Mouse (Mus musculus): Measurements from ENCODE around the gene Enpp3. TPM values are rescaled to one million over a fixed set of nuclear protein-coding genes. Genes with fewer than 3 reads are reported as not detected.

Gene Enpp3
- total RNA-seq (2015; ENCODE audit: low replicate concordance) (2.1 TPM in 1 of 2 replicates, not detected in the other), total RNA-seq (2017; ENCODE audit: low replicate concordance) (0.85 and 1.3 TPM in 2 replicates)

DNA sequence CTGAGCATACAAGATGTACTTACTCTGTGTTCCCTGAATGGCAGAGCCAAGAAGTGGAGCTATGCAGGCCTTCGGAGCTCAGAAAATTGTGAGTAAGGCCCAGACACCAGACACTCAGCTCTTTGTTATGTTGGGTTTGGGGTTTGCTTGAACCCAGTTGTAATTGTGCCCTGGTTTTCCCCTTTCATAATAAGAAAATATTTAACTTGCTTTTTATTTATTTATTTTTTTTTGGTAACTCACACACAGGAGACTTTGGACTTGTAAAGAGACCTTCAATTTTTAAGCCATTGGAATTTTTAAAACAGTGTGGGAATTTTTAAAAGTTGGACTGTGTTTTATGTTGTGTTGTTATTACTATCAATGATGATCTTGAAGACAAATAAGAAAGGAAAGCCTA lies at the start of gene Enpp3:
TSS of gene Enpp3 (minus strand) at position 148 of the 400 bp plus-strand sequence.
- ATAC-seq (replicated peaks; ENCODE audit: low FRiP score, poor library complexity, severe bottlenecking), result no peak

DNA sequence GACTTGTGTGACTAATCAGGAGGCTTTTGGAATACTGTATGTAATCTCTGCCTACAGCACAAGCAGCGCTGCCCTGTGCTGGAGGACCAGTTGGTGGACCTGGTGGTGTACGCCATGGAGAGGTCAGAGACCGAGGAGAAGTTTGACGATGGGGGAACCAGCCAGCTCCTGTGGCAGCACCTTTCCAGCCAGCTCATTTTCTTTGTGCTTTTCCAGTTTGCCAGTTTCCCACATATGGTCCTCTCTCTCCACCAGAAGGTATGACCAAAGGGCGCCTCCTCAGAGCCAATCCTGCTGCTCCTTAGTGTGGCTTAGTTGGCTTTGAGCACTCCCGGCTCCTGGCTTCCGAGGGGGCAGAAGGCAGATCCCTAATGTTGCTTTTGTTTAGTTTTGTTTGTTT lies 45.7 kb upstream of the Enpp3 start:
- no peak for ATAC-seq (replicated peaks; ENCODE audit: low FRiP score, poor library complexity, severe bottlenecking)

DNA sequence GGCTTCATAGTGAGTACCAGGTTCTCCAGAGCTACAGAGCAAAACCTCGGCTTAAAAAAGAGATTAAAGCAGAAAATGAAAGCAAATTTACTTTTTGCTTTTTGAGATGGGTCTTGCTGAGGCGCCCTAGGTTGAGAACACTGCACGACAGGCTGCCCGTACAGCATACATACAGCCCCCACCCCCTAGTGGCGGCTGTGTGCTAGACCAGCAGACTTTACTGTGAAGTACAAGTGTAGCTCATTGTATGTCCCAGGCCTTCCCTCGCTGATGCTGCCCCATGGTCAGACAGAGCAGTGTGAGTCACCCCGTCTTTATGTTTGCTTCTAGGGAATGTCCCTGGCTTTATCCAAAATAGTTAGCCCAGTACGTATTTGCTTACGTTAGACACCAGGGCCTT lies 43.4 kb upstream of the Enpp3 start:
- ATAC-seq (replicated peaks; ENCODE audit: low FRiP score, poor library complexity, severe bottlenecking), result no peak

DNA sequence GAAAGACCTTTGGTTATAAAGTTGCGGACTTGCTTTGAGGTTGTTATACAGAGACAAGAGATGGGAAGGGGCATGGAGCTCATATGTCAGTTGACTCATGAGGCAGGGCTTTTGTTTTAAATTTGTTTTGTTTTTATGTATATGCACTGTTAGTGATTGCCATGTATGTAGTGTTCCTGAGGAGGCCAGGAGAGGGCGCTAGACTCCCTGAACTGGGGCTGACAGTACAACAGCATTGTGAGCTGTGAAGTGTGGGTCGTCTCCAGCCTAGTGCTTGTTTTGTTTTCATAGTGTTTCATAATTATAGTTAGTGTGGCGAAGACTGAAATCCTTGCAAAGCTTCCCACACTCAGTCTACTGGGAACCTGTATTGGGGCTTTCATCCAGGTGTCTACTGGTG lies 31.0 kb upstream of the Enpp3 start:
- ATAC-seq (replicated peaks; ENCODE audit: low FRiP score, poor library complexity, severe bottlenecking), result no peak

DNA sequence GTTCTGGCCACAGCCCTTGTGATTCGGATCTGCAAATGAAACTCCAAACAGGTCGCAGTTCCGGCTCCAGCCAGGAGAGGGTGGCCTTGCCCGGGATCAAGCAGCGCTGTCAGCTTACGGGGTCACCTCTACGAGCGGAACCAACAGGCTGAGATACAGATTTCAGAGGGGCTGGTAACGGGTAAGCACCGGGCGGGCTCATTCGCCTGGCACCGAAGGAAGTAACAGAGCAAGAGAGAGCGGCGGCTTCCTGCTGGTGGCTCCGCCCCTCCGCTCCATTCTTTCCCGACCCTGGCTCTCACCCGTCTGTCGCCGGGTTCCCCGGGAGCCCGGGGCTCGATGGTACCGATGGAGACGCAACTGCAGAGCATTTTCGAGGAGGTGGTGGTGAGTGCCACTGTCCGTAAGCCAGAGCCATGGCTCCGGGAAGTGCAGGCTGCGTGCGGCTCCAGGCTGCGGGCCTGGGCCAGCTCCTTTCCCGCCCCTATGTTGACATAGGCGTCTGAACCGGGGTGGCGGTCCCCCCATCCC lies 27.2 kb upstream of the Enpp3 start, which contains the start of gene Med23:
TSS of gene Med23 (plus strand) at position 227 of the 531 bp plus-strand sequence.
- ATAC-seq (replicated peaks; ENCODE audit: low FRiP score, poor library complexity, severe bottlenecking), result peak; percentile 100

DNA sequence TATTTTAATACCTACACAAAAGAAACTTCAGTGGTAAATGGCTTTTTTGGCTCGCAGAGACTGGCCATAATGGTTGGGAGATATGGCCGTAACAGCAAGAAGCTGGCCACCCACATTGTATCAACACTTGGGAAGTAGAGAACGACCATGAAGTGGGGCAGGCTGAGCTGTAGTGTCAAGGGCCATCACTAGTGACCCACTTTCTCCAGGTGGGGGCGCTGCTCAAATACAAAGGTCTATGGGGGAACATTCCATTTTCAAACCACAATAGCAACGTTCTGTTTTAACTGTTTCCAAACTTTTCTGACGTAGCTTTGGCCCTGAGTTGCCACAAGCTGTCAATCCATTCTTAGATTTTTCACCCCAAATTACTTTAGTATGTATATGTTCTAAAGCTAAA lies 21.8 kb upstream of the Enpp3 start:
- no peak for ATAC-seq (replicated peaks; ENCODE audit: low FRiP score, poor library complexity, severe bottlenecking)

DNA sequence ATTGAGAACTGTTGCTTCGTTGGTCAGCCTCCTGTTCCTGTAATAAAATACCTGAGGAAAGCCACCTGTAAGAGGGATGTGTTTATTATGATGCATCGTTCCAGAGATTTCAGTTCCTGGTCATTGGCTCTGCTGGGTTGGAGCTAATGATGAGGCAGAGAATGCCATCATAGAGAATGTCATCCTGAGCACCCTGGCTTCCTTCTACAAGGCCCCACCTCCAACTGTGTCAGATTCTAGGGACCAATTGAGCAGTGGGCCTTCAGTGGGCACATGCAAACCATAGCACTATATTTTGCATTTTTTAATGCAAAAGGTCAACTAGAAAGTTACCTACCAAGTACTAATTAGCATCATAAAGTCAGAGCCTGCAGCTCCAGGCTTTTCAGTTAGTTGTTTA lies 20.5 kb upstream of the Enpp3 start:
- no peak for ATAC-seq (replicated peaks; ENCODE audit: low FRiP score, poor library complexity, severe bottlenecking)

DNA sequence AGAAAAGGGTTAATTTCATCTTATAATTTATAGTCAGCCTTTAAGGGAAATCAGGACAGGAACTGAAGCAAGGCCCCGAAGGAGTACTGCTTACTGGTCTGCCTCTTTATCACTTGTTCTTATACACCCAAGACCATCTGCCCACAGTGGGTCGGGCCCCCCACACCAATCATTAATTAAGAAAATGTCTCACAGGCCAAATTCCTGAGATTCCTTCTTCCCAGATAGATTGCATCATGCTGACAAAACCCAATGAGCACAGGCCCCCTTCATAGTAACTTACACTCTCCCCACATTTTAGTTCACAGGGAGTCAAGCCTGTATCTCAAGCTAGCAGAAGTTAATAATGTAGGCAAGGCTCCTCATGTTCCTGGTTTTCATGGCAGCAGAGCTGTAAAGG lies 625 bp downstream of the Enpp3 start:
- ATAC-seq (replicated peaks; ENCODE audit: low FRiP score, poor library complexity, severe bottlenecking), result no peak

DNA sequence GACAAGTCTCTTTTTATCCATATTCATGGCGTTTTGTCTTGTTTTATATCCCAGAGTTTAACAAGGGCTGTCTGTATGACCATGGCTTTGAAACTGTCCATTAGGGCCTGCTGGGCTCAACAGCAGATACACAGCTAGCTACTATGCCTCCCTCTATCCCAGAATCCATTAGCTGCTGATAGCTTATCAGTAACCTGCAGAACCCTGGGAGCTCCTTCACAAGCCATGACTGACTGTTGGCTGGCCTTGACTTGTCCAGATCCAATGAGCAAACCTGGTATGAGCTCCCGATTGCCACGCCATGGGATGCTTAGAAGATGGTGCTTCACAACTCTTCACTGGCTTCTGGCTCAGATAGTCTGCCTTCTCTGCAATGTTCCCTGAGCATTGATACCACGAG lies 1.8 kb downstream of the Enpp3 start:
- ATAC-seq (replicated peaks; ENCODE audit: low FRiP score, poor library complexity, severe bottlenecking), result peak; percentile 46; the same call in 1 of the 2 replicates

DNA sequence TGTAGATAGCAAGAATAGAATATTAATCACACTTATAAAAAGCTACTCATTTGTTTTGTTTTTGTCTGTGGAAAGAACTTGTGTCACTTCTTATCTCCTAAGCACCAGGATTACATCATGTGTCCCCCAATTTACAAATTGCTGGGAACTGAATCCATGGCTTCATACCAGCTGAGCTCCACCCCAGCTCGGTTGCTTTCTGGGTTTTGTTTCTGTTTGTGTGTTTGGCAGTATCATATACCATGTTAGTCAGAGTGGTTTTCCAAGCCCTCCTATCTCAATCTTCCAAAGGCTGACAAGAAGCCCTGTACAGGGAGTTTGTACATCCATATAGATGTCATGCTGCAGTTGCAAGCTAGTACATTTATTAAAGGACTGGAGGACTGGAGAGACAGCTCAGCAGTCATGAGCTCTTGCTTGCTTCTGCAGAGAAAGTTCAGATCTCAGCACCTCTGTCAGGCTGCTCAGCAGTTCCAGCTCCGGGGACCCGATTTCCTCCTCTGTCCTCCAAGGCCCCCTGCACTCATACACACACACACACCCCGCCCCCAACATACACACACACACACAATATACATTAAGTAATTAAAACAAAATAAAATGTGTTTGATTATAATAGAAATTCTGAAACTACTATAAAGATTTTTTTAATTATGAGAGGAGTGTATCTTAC lies 6.1 kb downstream of the Enpp3 start:
- ATAC-seq (replicated peaks; ENCODE audit: low FRiP score, poor library complexity, severe bottlenecking), result no peak

DNA sequence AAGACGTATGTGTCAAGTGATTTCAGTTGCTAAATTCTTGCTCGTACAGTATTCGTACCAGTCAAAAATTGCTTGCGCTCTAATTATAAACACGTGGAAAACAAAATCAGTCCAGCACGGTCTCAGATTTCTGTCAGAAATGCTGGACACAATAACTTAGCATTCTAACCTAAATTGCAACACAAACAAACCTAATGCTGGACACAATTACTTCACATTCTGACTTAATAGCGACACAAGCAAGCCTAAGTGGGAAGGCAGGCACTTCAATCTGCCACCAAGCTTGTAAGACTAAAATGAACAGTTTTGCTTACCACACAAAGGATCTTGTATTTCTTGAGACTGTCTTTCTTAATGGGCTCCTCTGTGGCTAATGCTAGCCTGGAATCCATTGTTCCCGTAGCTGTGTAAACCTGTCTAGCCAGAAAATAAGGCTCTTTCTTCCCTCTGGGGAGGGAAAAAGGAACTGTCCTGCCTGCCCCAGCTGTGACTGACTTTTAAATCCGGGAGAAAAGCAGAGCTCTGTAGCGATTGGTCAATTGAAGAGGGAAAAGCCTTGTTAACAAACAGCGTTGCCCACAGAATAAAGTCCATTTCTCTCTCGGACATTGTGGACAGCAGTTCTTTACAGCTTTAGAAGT lies 6.8 kb downstream of the Enpp3 start:
- no peak for ATAC-seq (replicated peaks; ENCODE audit: low FRiP score, poor library complexity, severe bottlenecking)

DNA sequence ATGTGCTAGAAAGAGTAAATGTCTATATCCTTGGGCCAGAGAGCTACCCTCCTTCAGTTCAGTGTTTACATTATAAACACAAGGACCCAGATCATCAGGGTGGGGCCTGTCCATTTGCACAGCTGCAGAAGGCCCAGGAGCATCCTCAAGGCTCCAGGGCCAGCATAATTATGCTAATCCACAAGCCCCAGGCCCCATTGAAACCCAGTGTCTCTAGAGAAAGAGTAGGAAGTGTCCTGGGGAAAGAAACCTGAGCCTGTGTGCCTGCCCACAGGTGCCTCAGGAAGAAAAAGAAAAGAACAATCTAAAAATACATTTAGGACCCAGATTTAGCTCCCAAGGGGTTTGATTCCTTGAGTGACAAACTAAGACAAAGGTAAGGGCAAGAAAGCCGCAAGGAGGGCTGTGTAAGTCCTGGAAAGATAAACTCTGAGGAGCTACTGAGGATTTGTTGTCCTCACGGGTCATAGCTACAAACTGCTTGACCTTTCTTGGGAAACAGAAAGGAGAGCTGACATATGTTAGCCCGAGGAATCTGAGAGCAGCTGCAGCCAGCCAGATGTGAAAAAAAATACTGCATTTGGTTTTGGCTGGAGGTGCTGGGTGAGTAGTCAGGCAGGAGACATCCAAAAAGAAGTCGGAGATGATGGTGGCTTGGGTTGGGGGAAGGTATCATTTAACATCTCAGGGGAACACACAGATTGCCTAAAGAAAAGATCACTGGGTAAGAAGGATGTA lies 7.8 kb downstream of the Enpp3 start:
- ATAC-seq (replicated peaks; ENCODE audit: low FRiP score, poor library complexity, severe bottlenecking), result no peak

DNA sequence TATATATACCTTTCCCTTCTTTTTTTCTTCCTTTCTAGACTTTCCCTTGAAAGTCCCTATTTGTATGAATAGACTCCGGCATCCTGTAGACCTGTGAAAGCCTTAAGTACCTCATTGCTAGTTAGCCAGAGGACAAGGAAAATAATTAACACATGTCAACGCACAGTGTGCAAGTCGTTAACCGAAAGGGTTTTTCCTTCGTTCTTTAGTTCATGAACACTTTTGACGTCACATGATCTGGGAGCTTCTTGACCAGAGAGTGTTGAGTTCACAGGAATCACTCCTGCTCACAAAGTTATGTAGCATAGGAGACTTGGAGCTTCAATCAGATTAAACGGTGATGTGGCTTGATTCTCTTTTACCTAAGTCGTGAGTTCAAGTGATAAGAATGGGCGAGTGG lies 10.3 kb downstream of the Enpp3 start:
- no peak for ATAC-seq (replicated peaks; ENCODE audit: low FRiP score, poor library complexity, severe bottlenecking)

DNA sequence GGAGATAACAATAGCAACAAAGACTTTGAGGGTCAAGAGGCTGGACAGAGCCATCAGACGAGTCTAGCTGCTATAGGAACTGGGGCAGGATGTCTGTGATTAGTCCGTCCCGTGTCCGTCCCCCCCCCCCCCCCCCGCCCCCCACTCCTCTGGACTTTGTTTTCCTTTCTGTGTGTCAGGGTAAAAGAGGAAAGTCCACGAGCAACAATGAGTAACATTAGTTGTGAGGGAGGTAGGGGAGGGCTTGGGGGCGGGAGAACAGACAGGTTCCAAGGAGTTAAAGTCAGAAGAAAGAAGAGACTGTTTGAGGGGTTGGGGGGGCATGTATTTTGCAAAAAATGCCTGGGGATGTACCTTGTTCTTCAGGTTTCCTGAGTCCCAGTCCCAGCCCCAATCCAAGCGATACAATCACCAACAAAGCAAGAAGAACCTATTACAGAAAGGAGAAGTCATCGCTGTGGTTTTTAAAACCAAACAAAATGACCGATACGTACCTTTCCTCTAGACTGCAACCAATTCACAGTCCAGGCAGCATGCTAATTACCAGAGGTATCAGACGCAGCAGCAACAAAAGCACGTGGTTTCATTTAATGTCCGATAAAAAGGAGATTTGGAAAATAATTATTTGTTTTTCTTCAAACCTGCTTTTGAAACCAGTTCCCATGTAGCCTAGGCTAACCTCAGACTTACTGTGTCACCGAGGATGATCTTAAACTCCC lies 11.1 kb downstream of the Enpp3 start:
- ATAC-seq (replicated peaks; ENCODE audit: low FRiP score, poor library complexity, severe bottlenecking), result no peak

DNA sequence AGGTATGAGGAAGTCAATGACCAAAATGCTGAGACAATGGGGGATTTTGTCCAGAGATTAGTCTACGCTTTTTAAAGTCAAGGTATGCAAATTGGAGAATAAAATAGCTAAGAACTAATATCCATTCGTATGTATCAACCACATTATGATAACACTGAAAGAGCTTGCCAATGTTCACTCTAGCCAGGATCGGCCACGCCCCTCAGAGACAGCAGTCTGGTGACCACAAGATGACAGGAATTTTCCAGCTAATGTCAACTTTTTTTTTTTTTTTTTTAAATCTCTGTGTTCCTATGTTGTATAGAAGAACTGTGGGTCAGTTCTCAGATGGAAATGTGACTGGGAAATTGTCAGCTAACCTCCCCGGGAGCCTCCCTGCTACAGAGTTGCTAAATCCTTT lies 12.2 kb downstream of the Enpp3 start:
- ATAC-seq (replicated peaks; ENCODE audit: low FRiP score, poor library complexity, severe bottlenecking), result peak; percentile 72

DNA sequence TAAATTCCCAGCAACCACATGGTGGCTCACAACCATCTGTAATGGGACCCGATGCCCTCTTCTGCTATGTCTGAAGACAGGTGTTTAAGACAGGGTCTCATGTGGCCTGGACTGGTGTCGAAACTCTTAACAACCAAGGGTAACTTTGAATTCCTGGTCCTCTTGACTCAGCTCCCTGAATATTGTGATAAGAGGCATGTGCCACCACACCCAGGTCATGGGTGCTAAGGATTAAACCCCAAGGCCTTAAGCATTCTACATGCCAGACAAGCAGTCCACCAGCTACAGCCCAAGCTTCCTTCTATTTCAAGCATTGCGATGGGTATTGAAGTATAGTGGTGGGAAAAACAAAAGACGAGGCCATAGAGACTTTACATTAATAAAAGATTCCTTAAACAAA lies 14.5 kb downstream of the Enpp3 start:
- peak; percentile 84 for ATAC-seq (replicated peaks; ENCODE audit: low FRiP score, poor library complexity, severe bottlenecking)

DNA sequence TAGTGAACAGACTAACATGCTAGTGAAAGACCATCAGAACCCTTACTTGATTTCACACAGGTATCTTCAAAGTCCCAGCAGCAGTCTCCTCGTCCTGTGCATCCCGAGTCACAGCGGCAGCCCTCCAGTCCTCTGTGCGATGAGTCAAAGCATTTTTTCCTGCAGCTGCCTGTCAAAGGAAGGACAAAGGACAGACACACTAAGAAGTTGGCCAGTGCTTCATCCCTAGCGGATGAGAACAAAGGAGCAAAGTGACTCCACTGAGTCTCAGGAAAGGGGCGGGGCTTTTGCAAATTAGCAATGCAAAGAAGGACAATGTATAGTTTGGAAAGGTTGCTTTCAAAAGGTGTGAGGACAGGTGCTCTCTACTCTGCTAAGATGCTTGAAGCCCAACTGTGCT lies 16.5 kb downstream of the Enpp3 start:
- ATAC-seq (replicated peaks; ENCODE audit: low FRiP score, poor library complexity, severe bottlenecking), result no peak

DNA sequence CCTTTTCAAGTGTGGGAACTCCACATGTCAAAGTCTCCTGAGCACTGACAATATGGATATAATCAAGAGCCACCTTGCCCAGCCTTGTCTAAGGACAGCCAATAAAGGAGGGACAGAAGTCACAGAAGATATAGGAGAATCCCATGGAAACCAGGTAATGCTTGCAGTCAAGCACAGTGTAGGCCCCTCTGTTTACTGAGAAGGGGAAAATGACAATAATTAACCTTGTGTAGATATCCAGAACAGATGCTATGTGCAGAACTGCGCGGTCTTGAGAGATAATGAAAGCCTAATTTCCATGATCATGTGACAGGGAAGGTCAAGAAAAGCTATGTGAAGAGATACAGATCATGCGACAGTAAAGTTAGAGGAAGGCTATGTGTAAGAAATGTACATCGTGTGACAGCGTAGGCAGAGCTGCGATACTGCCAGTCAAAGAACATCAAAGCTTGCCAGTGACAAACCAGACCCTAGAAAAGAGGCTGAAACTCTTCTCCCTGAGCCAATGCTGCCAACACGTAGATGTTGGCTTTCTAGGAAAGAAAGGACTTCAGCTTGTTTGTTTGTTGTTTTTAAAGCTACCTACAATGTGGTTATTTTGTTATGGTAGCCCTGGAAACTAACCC lies 17.1 kb downstream of the Enpp3 start:
- ATAC-seq (replicated peaks; ENCODE audit: low FRiP score, poor library complexity, severe bottlenecking), result no peak

DNA sequence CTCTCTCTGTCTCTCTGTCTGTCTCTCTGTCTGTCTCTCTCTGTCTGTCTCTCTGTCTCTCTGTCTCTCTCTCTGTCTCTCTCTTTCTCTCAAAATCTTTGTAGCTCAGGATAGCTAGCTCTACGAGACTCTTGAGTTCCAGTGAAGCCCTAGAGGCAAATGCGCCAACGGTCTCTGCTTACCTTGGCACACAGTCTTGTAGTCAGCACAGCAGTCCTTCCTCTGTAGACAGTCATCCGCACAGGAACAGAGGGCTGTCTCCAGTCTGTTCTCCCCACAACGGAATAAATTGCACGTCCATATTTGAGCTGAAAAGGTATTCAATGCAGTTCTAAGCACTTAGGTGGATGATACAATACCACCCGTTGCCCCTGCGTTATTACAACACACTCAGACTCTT lies 18.0 kb downstream of the Enpp3 start:
- no peak for ATAC-seq (replicated peaks; ENCODE audit: low FRiP score, poor library complexity, severe bottlenecking)
